Mouse (Mus musculus) spleen, postnatal 36 days (tissue): Measurements from ENCODE around the gene Tuba4a.

Experiments
- DNase-seq, 2 experiments: peaks; one replicate each; pipeline ENCODE4 v3.0.0; 2022; ENCODE audit warnings: low spot score in 2 of 2, mixed read lengths in 1 of 2

The Tuba4a gene

GRCm38 (mm10) chr1:75212542-75212941, 7.1 kb downstream of the Tuba4a start:
- no peak for DNase-seq

GRCm38 (mm10) chr1:75211141-75211708, 8.4 kb downstream of the Tuba4a start:
- no peak for DNase-seq

- peak; percentile 95 for DNase-seq
Observed at GRCm38 (mm10) chr1:75210136-75211087, 9.3 kb downstream of the Tuba4a start, which contains the start of the genes Glb1l and Stk16. Gene Glb1l, minus strand, starts transcription at chr1:75210813. Gene Stk16, plus strand, starts transcription at chr1:75210838.

- peak in 1 of 2 experiments; percentile 45 for DNase-seq
Observed at GRCm38 (mm10) chr1:75208967-75209678, 10.5 kb downstream of the Tuba4a start.

GRCm38 (mm10) chr1:75201236-75201635, 18.4 kb downstream of the Tuba4a start:
- DNase-seq = no peak

- DNase-seq = peak in 1 of 2 experiments; percentile 46
Observed at GRCm38 (mm10) chr1:75192452-75192851, 27.2 kb downstream of the Tuba4a start.

GRCm38 (mm10) chr1:75191622-75192402, 27.9 kb downstream of the Tuba4a start, which contains the start of the genes Ankzf1 and Atg9a:
Gene Ankzf1, plus strand, starts transcription at chr1:75192151.
Gene Atg9a, minus strand, starts transcription at chr1:75192196.
- DNase-seq = peak; percentile 97 to 98

GRCm38 (mm10) chr1:75191258-75191621, 28.4 kb downstream of the Tuba4a start:
- no peak for DNase-seq

GRCm38 (mm10) chr1:75190577-75190976, 29.1 kb downstream of the Tuba4a start:
- no peak for DNase-seq

- DNase-seq = no peak
Observed at GRCm38 (mm10) chr1:75187914-75188483, 31.7 kb downstream of the Tuba4a start.

- no peak for DNase-seq
Observed at GRCm38 (mm10) chr1:75187126-75187525, 32.5 kb downstream of the Tuba4a start.

- DNase-seq = no peak
Observed at GRCm38 (mm10) chr1:75185495-75185894, 34.2 kb downstream of the Tuba4a start.

GRCm38 (mm10) chr1:75182160-75182559, 37.5 kb downstream of the Tuba4a start:
- no peak for DNase-seq

GRCm38 (mm10) chr1:75181377-75181870, 38.2 kb downstream of the Tuba4a start:
- no peak for DNase-seq

- no peak for DNase-seq
Observed at GRCm38 (mm10) chr1:75180741-75181140, 38.9 kb downstream of the Tuba4a start.

- peak; percentile 84 to 90 for DNase-seq
Observed at GRCm38 (mm10) chr1:75180105-75180590, 39.5 kb downstream of the Tuba4a start, which contains the start of gene Abcb6. Gene Abcb6, minus strand, starts transcription at chr1:75180392.

- DNase-seq = peak; percentile 22 to 60
Observed at GRCm38 (mm10) chr1:75179334-75180104, 40.1 kb downstream of the Tuba4a start.

GRCm38 (mm10) chr1:75168472-75169464, 50.9 kb downstream of the Tuba4a start, which contains the start of gene Zfand2b:
Gene Zfand2b, plus strand, starts transcription at chr1:75168646.
- peak; percentile 96 to 97 for DNase-seq
